In the genomic region with DNA sequence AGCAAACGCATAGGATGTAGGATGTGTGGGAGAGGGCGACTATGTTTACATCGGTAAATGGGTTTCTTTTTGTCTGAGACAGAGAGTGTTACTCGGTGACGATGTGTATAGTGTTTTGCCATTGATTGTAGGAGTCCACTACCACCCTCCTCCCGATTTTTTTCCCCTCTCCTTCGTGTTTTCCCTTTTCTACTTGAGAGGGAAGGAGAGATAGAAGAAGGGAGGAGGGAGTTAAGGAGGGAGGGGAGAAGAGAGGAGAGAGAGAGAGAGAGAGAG, we compare ENCODE assay signal across 9 mouse cellular contexts.
DNase-seq lines count a peak whose midpoint lies in the region; ATAC-seq and TF ChIP-seq lines count a peak whose summit lies in the region.
"Had no signal": no experiment of that assay in that cellular context is flagged by ENCODE, and none has a peak within 500 bp of the region (broad histone marks: within the 10 kb centered on the region; RNA-seq: fewer than 3 reads in every experiment).

No protein-coding gene starts in this region.

- TF ChIP-seq POLR2A in embryonic fibroblast, embryonic 13.5 days (IDR thresholded peaks at IDR 0.05; ENCODE audit: low read depth, low read length) = no peak

- no peak overlapping the region for H3K9ac ChIP-seq in kidney, postnatal 0 days (ENCODE audit: low read depth, low read length)
- H3K9ac ChIP-seq in hindbrain, postnatal 0 days (replicated peaks; ENCODE audit: low read length) = peak overlapping the region; percentile 61
- H3K9ac ChIP-seq in neural tube, embryonic 12.5 days = peak overlapping the region; percentile 51

- peak overlapping the region; percentile 35 for H3K4me2 ChIP-seq in kidney, postnatal 0 days (ENCODE audit: low read length)
- H3K4me2 ChIP-seq in hindbrain, postnatal 0 days (ENCODE audit: low read depth, low read length) = peak overlapping the region; percentile 91
- H3K4me2 ChIP-seq in neural tube, embryonic 12.5 days (replicated peaks) = peak overlapping the region; percentile 95

- H3K4me3 ChIP-seq in kidney, postnatal 0 days (replicated peaks; ENCODE audit: low read depth, low read length) = 0 out of 2 replicates have a peak overlapping the region, but pooled peaks have one; percentile 9
- peak overlapping the region; percentile 25; the same call in 1 of the 2 replicates for H3K4me3 ChIP-seq in embryonic fibroblast, embryonic 13.5 days (ENCODE audit: insufficient read depth, low read length)
- peak overlapping the region; percentile 57 for H3K4me3 ChIP-seq in hindbrain, postnatal 0 days (ENCODE audit: low read length)
- peak overlapping the region; percentile 39 for H3K4me3 ChIP-seq in neural tube, embryonic 12.5 days

- DNase-seq in kidney, postnatal 0 days (ENCODE audit: low spot score) = no peak
- no peak for DNase-seq in kidney, adult 11 months
- peak; percentile 21 for DNase-seq in hindbrain, postnatal 0 days (ENCODE audit: low spot score)
- no peak for DNase-seq in thymus, postnatal 36 days
- DNase-seq in layer of hippocampus, adult 9-11 months = no peak

- H3K27ac ChIP-seq in kidney, postnatal 0 days = no peak overlapping the region
- H3K27ac ChIP-seq in embryonic fibroblast, embryonic 13.5 days (ENCODE audit: insufficient read depth, low read length) = no peak overlapping the region
- peak overlapping the region; percentile 79 for H3K27ac ChIP-seq in hindbrain, postnatal 0 days
- peak overlapping the region; percentile 11 for H3K27ac ChIP-seq in neural tube, embryonic 12.5 days

- no peak for TF ChIP-seq CTCF in kidney, postnatal 0 days (IDR thresholded peaks at IDR 0.05; ENCODE audit: low read depth)
- no peak for TF ChIP-seq CTCF in embryonic fibroblast, embryonic 13.5 days (IDR thresholded peaks at IDR 0.05; ENCODE audit: borderline replicate concordance, insufficient read depth, low read length)
- no peak for TF ChIP-seq CTCF in hindbrain, postnatal 0 days (IDR thresholded peaks at IDR 0.05; ENCODE audit: low read depth)

- no peak for ATAC-seq in kidney, postnatal 0 days (replicated peaks; ENCODE audit: low FRiP score, low read depth)
- peak; percentile 33; the same call in 1 of the 2 replicates for ATAC-seq in hindbrain, postnatal 0 days
- ATAC-seq in neural tube, embryonic 12.5 days (ENCODE audit: low FRiP score, low read depth) = 0 out of 2 replicates have a peak, but pooled peaks have one; percentile 8
- no peak for ATAC-seq in megakaryocyte progenitor cell, adult 5-6 weeks (replicated peaks; ENCODE audit: poor library complexity)

- no peaks in the 10 kb centered on the region for H3K36me3 ChIP-seq in kidney, postnatal 0 days (ENCODE audit: insufficient read depth, low read length)
- no peaks in the 10 kb centered on the region for H3K36me3 ChIP-seq in hindbrain, postnatal 0 days (ENCODE audit: insufficient read depth, low read length)
- H3K36me3 ChIP-seq in neural tube, embryonic 12.5 days = no peaks in the 10 kb centered on the region
- H3K36me3 ChIP-seq: G1E had no signal

- peaks cover 38% of the 10 kb centered on the region for H3K27me3 ChIP-seq in kidney, postnatal 0 days (ENCODE audit: insufficient read depth, low read length)
- H3K27me3 ChIP-seq in hindbrain, postnatal 0 days (ENCODE audit: insufficient read depth, low read length) = no peaks in the 10 kb centered on the region
- H3K27me3 ChIP-seq in neural tube, embryonic 12.5 days (replicated peaks) = peaks cover 10% of the 10 kb centered on the region; the same call in 1 of the 2 replicates

- H3K9me3 ChIP-seq in kidney, postnatal 0 days (replicated peaks; ENCODE audit: low read length) = no peaks in the 10 kb centered on the region
- no peaks in the 10 kb centered on the region for H3K9me3 ChIP-seq in hindbrain, postnatal 0 days (ENCODE audit: low read length)
- H3K9me3 ChIP-seq in neural tube, embryonic 12.5 days = no peaks in the 10 kb centered on the region

- H3K4me1 ChIP-seq in kidney, postnatal 0 days (replicated peaks; ENCODE audit: insufficient read depth, low read length) = peaks cover 10% of the 10 kb centered on the region
- peaks cover 4% of the 10 kb centered on the region; the same call in 1 of the 2 replicates for H3K4me1 ChIP-seq in embryonic fibroblast, embryonic 13.5 days (ENCODE audit: control insufficient read depth, insufficient read depth, low read length)
- 0 out of 2 replicates have a peak, but pooled peaks cover 5% of the 10 kb centered on the region for H3K4me1 ChIP-seq in hindbrain, postnatal 0 days (ENCODE audit: insufficient read depth, low read length)
- peaks cover 20% of the 10 kb centered on the region for H3K4me1 ChIP-seq in neural tube, embryonic 12.5 days

- 2% methylated on average over 7 of the region's 7 CpGs for WGBS in kidney, postnatal 0 days
- WGBS in hindbrain, postnatal 0 days = 2% methylated on average over 7 of the region's 7 CpGs
- WGBS in neural tube, embryonic 12.5 days = under 1% methylated on average over 7 of the region's 7 CpGs

Comparison
In these comparisons a context has a peak if more than half of its experiments do, and no peak if none do; other contexts are left out.
1. ATAC-seq: peak in hindbrain, postnatal 0 days (single experiment) and neural tube, embryonic 12.5 days (single experiment); none in kidney, postnatal 0 days (single experiment) and megakaryocyte progenitor cell, adult 5-6 weeks (single experiment).
2. H3K27ac ChIP-seq: peak in hindbrain, postnatal 0 days (single experiment) and neural tube, embryonic 12.5 days (single experiment); none in kidney, postnatal 0 days (single experiment) and embryonic fibroblast, embryonic 13.5 days (single experiment).
3. H3K4me2 ChIP-seq: peak in every context shown above with its lines; median percentile 95 in neural tube, embryonic 12.5 days; 91 in hindbrain, postnatal 0 days; 35 in kidney, postnatal 0 days.
4. Peak in every context shown above with its lines, with median percentiles within 50 percentile points of each other: H3K4me3 ChIP-seq.